Mouse (Mus musculus): ENCODE measurements around the gene Stap2. TPM values are rescaled to one million over a fixed set of nuclear protein-coding genes. Genes with fewer than 3 reads are reported as not detected.

The Stap2 gene
- polyA plus RNA-seq, 1 experiment: 10.6 TPM

DNA sequence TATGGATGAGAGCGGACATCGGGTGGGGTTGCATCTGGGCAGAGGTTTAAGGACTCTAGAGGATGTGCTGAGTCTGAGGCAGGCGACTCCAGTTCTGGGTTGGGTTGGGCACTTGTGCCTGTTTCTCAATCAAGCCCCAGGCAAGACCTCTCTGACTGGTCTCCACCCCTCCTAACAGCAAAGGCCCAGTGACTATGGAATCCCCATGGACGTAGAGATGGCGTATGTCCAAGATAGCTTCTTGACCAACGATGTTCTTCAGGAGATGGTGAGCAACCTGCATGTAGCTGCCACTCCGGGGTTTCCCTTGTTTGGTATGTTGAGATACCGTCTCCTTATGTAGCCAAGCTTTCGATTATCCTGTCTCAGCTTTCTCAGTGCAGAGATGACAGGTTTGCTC is 9.9 kb upstream of the Stap2 start:
- Histone ChIP-seq H3K27ac (ENCODE audit: control insufficient read depth, insufficient read depth, low read depth, low read length, poor library complexity) (no peak overlapping the region), H3K4me3 (replicated peaks; ENCODE audit: control insufficient read depth, low read depth, low read length) (no peak overlapping the region), H3K4me1 (ENCODE audit: control insufficient read depth, insufficient read depth, low read length) (peaks cover 4% of the 10 kb centered on the region)
- WGBS: 91% methylated on average over 9 of the region's 9 CpGs
- no peak for TF ChIP-seq CTCF (IDR thresholded peaks at IDR 0.05; ENCODE audit: control insufficient read depth, insufficient read depth, low read length)
- no peak for TF ChIP-seq POLR2A (IDR thresholded peaks at IDR 0.05; ENCODE audit: borderline replicate concordance, control insufficient read depth, low read depth, low read length)

DNA sequence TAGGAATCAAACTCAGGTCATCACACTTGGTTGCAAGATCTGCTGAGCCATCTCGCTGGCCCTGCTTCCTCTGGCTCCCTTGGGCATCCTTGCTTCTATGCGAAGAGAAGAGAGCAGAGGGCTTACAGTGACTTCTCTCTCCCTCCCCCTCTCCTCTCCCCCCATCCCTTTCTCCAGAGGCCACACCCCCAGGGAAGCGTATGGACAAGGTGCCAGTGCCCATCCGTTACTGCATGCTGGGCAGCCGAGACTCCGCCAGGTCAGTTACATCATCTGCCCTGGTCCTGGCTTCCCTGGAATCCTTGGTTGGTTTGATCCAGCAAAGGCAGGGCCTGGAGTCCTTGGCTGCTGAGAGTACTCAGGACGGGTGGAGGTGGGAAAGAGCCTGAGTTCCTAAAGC is 6.1 kb upstream of the Stap2 start:
- WGBS: 86% methylated on average over 7 of the region's 7 CpGs
- Histone ChIP-seq H3K27ac (ENCODE audit: control insufficient read depth, insufficient read depth, low read depth, low read length, poor library complexity) (no peak overlapping the region), H3K4me1 (ENCODE audit: control insufficient read depth, insufficient read depth, low read length) (peaks cover 3% of the 10 kb centered on the region; the same call in 1 of the 2 replicates), H3K4me3 (replicated peaks; ENCODE audit: control insufficient read depth, low read depth, low read length) (no peak overlapping the region)
- TF ChIP-seq CTCF (IDR thresholded peaks at IDR 0.05; ENCODE audit: control insufficient read depth, insufficient read depth, low read length) (no peak), POLR2A (IDR thresholded peaks at IDR 0.05; ENCODE audit: borderline replicate concordance, control insufficient read depth, low read depth, low read length) (no peak)

DNA sequence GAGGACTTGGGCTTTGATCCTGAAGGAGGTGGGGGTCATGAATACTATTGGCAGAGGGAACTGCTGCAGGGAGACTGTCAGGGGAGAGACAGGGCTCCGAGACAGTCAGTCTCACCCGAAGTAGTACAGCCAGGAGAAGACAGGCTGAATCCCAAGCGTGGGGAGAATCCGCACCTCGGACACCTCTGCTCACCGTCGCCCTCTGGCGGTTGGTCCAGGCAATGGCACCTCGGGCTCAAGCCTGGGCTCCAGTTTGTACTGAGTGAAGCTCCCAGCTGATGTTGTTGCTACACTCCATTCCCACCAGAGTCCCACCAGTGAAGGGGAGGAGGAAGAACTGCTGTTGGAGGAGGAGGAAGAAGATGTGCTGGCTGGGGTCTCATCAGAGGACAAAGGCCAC is 5.3 kb upstream of the Stap2 start:
- Histone ChIP-seq H3K4me3 (replicated peaks; ENCODE audit: control insufficient read depth, low read depth, low read length) (no peak overlapping the region), H3K4me1 (ENCODE audit: control insufficient read depth, insufficient read depth, low read length) (peaks cover 3% of the 10 kb centered on the region; the same call in 1 of the 2 replicates), H3K27ac (ENCODE audit: control insufficient read depth, insufficient read depth, low read depth, low read length, poor library complexity) (no peak overlapping the region)
- 5% methylated on average over 9 of the region's 9 CpGs for WGBS
- TF ChIP-seq CTCF (IDR thresholded peaks at IDR 0.05; ENCODE audit: control insufficient read depth, insufficient read depth, low read length): peak; percentile 96
- 0 out of 2 replicates have a peak, but pooled peaks have one; percentile 33 for TF ChIP-seq POLR2A (IDR thresholded peaks at IDR 0.05; ENCODE audit: borderline replicate concordance, control insufficient read depth, low read depth, low read length)

DNA sequence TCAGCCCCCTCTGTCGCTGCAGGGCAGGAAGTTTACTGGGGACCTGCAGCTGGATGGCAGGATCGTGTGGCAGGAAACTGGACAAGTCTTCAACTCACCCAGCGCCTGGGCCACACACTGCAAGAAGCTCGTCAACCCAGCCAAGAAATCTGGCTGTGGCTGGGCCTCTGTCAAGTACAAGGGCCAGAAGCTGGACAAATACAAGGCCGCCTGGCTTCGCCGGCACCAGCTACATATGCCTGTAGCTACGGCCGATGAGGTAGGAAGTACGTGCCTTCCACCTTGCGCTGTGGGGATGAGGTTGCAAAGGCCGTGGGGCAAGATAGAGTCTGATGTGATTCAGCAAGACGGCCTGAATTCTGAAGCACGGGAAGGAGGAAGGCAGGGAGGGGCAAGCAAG is 4.9 kb upstream of the Stap2 start:
- WGBS: 62% methylated on average over 14 of the region's 14 CpGs
- TF ChIP-seq CTCF (IDR thresholded peaks at IDR 0.05; ENCODE audit: control insufficient read depth, insufficient read depth, low read length): no peak
- TF ChIP-seq POLR2A (IDR thresholded peaks at IDR 0.05; ENCODE audit: borderline replicate concordance, control insufficient read depth, low read depth, low read length): no peak
- H3K4me3 ChIP-seq (replicated peaks; ENCODE audit: control insufficient read depth, low read depth, low read length): no peak overlapping the region
- peaks cover 3% of the 10 kb centered on the region; the same call in 1 of the 2 replicates for H3K4me1 ChIP-seq (ENCODE audit: control insufficient read depth, insufficient read depth, low read length)
- no peak overlapping the region for H3K27ac ChIP-seq (ENCODE audit: control insufficient read depth, insufficient read depth, low read depth, low read length, poor library complexity)

DNA sequence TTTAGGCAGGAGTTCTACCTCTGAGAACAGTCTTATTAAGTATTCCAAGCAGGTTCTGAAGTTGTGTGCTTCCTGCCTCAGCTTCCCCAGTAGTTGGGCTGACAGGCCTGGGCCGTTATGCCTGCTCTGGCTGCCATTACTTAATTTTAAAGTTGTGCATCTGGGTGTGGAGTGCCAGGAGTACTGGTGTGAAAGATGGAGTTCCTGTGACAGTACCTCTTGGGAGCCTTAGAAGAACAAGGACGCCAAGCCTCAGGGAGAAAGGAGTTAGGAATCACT is 4.5 kb upstream of the Stap2 start:
- Histone ChIP-seq H3K4me1 (ENCODE audit: control insufficient read depth, insufficient read depth, low read length) (peaks cover 3% of the 10 kb centered on the region; the same call in 1 of the 2 replicates), H3K27ac (ENCODE audit: control insufficient read depth, insufficient read depth, low read depth, low read length, poor library complexity) (no peak overlapping the region), H3K4me3 (replicated peaks; ENCODE audit: control insufficient read depth, low read depth, low read length) (peak overlapping the region; percentile 12)
- WGBS: 59% methylated on average over 2 of the region's 2 CpGs
- no peak for TF ChIP-seq CTCF (IDR thresholded peaks at IDR 0.05; ENCODE audit: control insufficient read depth, insufficient read depth, low read length)
- TF ChIP-seq POLR2A (IDR thresholded peaks at IDR 0.05; ENCODE audit: borderline replicate concordance, control insufficient read depth, low read depth, low read length): no peak

DNA sequence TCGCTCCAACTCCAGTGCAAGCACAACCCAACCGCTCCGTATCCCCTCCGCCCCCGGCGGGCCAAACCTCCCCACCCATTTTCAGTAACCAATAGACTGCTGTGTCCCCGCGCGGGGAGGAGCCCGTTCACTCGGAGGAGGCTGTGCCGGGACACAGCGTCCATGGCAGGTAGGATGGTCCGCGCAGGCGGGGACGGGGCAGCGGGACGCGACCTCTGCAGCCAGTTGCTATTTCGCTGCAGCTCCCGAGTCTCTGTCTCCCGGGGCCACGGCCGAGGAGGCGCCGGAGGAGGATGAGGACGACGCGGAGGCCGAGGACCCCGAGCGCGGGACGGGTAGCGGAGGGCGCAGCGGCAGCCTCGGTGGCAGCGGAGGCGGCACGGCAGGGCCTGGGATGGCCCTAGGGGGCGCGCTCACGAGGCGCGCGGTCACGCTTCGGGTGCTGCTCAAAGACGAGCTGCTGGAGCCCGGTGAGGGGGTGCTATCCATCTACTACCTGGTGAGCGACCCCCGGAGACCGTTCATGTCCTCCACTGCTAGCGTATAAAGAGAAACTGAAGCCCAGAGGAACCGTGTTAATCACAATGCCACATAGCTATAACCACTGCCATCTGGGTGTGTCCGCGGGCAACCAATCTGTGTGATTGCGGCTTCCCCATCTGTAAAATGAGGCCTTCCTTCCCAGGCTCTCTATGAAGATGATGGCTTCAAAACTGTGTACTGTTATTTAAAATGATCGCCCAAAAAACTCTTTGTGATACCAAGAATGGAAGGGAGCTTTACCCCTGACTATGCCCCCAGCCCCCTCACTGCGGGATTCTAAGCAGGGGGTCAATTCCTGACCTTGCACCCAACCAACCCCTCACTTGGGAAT is 3.9 kb upstream of the Stap2 start:
- Histone ChIP-seq H3K4me1 (ENCODE audit: control insufficient read depth, insufficient read depth, low read length) (peaks cover 3% of the 10 kb centered on the region; the same call in 1 of the 2 replicates), H3K4me3 (replicated peaks; ENCODE audit: control insufficient read depth, low read depth, low read length) (peak overlapping the region; percentile 69), H3K27ac (ENCODE audit: control insufficient read depth, insufficient read depth, low read depth, low read length, poor library complexity) (peak overlapping the region; percentile 59)
- peak; percentile 89; the same call in 1 of the 2 replicates for TF ChIP-seq POLR2A (IDR thresholded peaks at IDR 0.05; ENCODE audit: borderline replicate concordance, control insufficient read depth, low read depth, low read length)
- TF ChIP-seq CTCF (IDR thresholded peaks at IDR 0.05; ENCODE audit: control insufficient read depth, insufficient read depth, low read length): peak; percentile 16; the same call in 1 of the 2 replicates
- WGBS: under 1% methylated on average over 62 of the region's 62 CpGs

DNA sequence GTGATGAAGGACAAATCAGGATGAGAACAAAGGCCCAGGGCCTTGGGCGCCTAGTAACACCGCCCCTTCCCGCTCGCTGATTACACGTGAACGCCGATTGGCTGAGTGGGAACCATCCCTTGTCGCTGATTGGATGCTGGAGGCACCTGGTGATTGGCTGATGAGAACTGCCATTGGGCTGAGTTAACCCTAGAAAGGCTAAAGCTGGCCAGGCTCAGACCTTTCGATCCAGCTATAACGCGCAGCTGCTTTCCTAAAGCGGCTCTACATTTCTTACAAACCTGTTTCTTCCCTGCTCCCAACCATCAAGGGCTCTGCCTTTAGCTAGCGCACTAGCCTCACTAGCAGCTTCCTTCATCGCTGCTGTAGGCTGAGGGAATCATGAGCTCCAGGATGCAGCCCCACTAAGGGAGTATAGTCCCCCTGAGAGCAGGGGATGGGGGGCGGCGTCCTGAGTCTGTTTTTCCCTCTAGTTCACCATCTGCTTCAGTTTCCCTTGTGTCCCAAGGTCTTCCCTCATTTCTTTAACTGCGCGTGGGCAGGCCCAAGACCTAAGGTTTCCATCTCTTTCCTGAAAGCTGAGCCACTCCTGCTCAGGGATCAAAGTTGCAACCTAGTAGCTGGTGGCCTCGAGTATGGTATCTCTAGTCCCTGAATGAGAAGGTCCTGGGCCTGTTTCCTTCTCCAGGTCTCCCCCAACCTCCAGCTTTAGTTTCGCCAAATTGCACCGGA is 3.1 kb upstream of the Stap2 start:
- WGBS: under 1% methylated on average over 21 of the region's 21 CpGs

More for the DNA sequence above, 3.1 kb upstream of the Stap2 start:
- Histone ChIP-seq H3K4me3 (replicated peaks; ENCODE audit: control insufficient read depth, low read depth, low read length) (peak overlapping the region; percentile 69), H3K27ac (ENCODE audit: control insufficient read depth, insufficient read depth, low read depth, low read length, poor library complexity) (peak overlapping the region; percentile 59; the same call in 1 of the 2 replicates), H3K4me1 (ENCODE audit: control insufficient read depth, insufficient read depth, low read length) (peaks cover 3% of the 10 kb centered on the region; the same call in 1 of the 2 replicates)
- TF ChIP-seq POLR2A (IDR thresholded peaks at IDR 0.05; ENCODE audit: borderline replicate concordance, control insufficient read depth, low read depth, low read length) (no peak), CTCF (IDR thresholded peaks at IDR 0.05; ENCODE audit: control insufficient read depth, insufficient read depth, low read length) (no peak)
